Mouse (Mus musculus) left cerebral cortex, adult 8-10 months (tissue): ENCODE measurements around the gene Fcrl5. TPM values are rescaled to one million over a fixed set of nuclear protein-coding genes. Genes with fewer than 3 reads are reported as not detected.
"Not testable (repeated sequence)": the region's sequence is repeated elsewhere in the genome, so short reads cannot be mapped to it uniquely, and the experiment has no call there.

Source experiments
- DNase-seq, 2 experiments: peaks; one replicate each; pipeline ENCODE4 v3.0.0; 2022; ENCODE audit warnings: low spot score in 2 of 2
- total RNA-seq, 4 experiments: library from RNA; stranded (reverse); gene quantifications; 2 replicates each; pipeline ENCODE4 v1.2.4; 2022

Gene Fcrl5
- total RNA-seq, result not detected

DNA sequence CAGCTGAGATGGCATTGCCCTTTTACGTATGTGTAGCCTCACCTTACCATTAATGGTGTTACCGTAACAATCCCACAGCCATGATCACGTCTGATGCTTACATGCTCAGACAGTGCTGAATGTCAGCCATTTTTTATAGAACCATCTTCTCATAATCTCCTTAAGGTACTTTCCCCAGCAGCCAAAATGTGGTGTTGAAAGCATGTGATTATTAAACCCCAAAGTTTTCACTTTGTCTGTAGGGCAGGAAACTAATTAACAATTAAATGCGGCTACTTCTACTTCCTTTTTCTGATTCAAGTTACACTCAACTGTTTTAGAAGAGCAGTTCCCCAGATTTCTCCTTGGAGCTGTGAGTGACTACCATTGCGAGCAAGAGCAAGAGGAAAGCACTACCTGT is at the start of gene Fcrl5:
Gene Fcrl5, plus strand, starts transcription at position 295 of the 400 bp plus-strand sequence.
- DNase-seq, result no peak

- no peak for DNase-seq
Observed at GRCm38 (mm10) chr3:87390935-87391334, 44.6 kb upstream of the Fcrl5 start.

- DNase-seq, result no peak
Observed at GRCm38 (mm10) chr3:87398809-87399208, 36.8 kb upstream of the Fcrl5 start.

GRCm38 (mm10) chr3:87399906-87400305 is 35.7 kb upstream of the Fcrl5 start:
- no peak for DNase-seq

- no peak for DNase-seq
Observed at GRCm38 (mm10) chr3:87401321-87401720, 34.3 kb upstream of the Fcrl5 start.

GRCm38 (mm10) chr3:87408171-87408570 is 27.4 kb upstream of the Fcrl5 start:
- DNase-seq, result no peak

- DNase-seq, result no peak
Observed at GRCm38 (mm10) chr3:87409196-87409935, 26.2 kb upstream of the Fcrl5 start.

DNA sequence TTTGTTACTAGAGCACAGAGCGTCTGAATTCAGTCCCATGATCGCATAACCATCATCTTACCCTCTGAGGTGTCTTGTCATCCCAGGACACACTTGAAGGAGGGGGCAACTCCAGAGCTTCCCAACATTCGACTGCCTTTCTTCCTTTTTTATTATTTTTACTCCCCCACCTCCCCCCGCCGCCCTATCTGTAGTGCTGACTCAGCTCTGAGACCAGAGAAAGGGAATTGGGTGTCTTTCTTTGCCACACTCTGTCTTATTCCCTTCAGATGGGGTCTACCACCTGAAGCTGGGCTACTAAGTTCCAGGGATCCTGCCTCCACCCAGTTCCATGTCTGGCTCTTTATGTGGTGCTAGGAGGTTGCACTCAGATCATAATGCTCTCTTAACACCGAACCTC is 25.0 kb upstream of the Fcrl5 start:
- DNase-seq, result no peak

DNA sequence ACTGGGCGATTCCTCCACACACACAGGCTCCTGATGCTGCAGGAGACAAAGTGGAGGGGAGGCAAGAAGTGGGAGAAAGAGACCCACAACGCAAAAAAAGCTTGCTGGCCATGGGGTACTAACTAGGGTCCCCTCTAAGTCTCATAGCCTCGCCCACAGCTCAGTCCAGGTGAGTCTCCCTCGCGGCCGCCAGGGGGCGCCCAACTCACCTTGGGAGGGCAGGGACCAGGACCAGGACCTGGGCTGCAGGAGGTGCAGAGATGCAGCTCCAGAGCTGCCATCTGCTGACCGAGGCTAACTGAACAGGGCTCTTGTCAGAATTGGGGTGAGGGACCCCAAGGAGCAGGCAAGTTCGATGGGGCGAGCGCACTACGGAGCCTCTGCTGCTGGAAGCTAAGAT is 24.4 kb upstream of the Fcrl5 start:
- DNase-seq, result peak in 1 of 2 experiments; percentile 18

DNA sequence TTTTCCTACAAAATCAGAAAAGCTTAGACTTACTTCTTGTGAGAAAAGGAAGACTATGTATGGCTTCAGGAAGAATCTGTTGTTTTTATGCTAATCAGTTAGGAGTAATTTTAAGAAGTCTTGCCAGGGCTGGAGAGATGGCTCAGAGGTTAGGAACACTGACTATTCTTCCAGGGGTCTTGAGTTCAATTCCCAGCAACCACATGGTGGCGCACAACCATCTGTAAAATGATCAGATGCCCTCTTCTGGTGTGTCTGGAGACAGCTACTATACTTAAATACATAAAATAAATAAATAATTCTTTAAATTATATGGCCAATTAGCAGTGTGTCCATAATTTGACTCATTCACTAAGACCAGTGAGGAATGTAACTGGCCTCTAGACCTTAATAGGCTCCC is 14.9 kb upstream of the Fcrl5 start:
- DNase-seq, result no peak

- no peak for DNase-seq
Observed at GRCm38 (mm10) chr3:87422386-87422910, 13.1 kb upstream of the Fcrl5 start.

DNA sequence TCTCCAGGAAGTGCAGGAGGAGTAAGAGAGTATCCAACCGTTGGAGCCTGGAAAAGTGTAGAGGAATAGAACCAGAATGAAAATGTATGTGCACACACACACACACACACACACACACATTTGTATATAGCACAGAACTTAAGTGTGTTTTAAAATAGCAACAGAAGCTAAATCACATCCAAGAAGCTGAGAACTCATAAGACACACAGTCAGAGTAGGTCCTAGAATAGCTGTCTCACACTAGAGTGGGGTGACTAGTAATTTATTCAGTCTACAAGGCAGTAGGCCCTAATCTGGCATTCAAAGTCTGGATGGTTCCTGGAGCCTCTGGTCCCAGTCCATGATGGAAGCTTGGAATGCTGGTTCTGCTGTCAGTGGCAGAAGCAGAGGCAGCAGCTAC is 5.0 kb downstream of the Fcrl5 start:
- DNase-seq, result no peak

- no peak for DNase-seq
Observed at GRCm38 (mm10) chr3:87443968-87444367, 8.4 kb downstream of the Fcrl5 start.

GRCm38 (mm10) chr3:87465454-87465853 is 29.9 kb downstream of the Fcrl5 start:
- DNase-seq, result no peak

GRCm38 (mm10) chr3:87467011-87467410 is 31.4 kb downstream of the Fcrl5 start:
- DNase-seq, result no peak

GRCm38 (mm10) chr3:87467416-87467815 is 31.8 kb downstream of the Fcrl5 start:
- DNase-seq, result no peak

GRCm38 (mm10) chr3:87477948-87478347 is 42.4 kb downstream of the Fcrl5 start:
- DNase-seq, result not testable (repeated sequence)

- not testable (repeated sequence) for DNase-seq
Observed at GRCm38 (mm10) chr3:87478596-87478995, 43.0 kb downstream of the Fcrl5 start.

DNA sequence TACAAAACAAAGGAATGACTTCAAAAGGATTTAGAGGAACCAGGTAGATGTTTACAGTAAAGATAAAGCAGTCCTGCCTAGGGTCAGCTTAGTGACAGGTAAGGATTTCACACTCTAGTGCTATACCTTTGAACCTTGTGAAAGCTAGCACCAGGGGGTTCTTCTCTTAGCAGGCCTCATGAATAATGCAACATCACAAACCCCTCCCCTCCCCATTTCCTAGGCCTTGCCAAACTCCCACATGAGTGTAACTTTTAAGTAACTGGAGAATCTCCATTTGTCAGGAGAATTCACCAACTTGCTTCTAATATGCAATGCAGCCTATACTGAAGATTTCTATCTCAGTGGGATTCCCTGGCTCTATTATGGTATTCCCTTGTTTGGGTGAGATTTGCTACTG is 43.7 kb downstream of the Fcrl5 start:
- DNase-seq, result not testable (repeated sequence)

GRCm38 (mm10) chr3:87487392-87487791 is 51.8 kb downstream of the Fcrl5 start:
- no peak for DNase-seq

DNA sequence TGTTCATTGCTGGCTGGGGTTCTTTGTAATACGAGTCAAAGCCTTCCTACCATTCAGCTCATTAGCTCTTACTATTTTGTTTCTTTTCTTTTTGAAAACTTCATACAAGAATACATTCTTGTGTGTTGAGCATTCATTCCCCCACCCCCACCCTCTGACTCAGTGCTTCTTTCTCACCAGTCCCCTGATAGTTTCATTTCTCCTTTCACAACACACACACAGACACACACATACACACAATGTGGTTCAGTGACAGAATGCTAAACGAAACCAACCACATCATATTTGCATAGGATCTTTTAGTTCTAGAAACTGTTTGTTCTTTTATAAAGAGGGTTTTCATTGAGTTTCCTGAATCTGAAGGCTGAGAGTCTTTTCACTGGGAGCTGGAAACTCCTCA is 52.3 kb downstream of the Fcrl5 start:
- no peak for DNase-seq

DNA sequence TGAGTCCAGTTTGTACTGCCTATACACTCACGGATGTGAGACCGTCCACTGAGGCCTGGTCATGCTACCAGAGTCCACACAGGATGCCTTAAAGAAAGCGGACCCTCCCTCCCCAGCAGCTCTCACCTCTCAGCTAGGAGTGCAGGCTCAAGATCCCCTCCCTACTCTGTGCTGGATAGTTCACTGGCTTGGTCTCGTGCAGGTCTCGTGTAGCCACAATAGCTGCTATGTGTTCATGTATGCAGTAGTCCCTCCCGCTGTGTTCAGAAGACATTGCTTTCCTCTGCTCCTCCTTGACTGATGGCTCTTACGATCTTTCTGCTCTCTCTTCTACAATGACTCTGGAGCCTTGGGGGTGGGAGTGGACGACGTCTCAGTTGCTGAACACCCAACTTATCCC is 62.7 kb downstream of the Fcrl5 start:
- no peak for DNase-seq

GRCm38 (mm10) chr3:87499072-87499471 is 63.5 kb downstream of the Fcrl5 start:
- DNase-seq, result peak in 1 of 2 experiments; percentile 48
